Mouse (Mus musculus): ENCODE data around the gene Mrm1. TPM values are rescaled to one million over a fixed set of nuclear protein-coding genes. Genes with fewer than 3 reads are reported as not detected.
A peak's percentile ranks its signal among the peaks of the same experiment; 100 is the strongest.

The Mrm1 gene
- polyA plus RNA-seq (2015; fragmentation: Nextera tagmentation; extraction: Ambion mirVana), result 12.1 and 13.2 TPM in 2 replicates

GRCm38 (mm10) chr11:84818961-84819692 is at the start of gene Mrm1:
Mrm1 (minus strand) TSS chr11:84819515.
- Histone ChIP-seq H3K9ac (ENCODE audit: low read length) (peak within 1 kb of the TSS; percentile 80), H3K4me1 (ENCODE audit: control insufficient read depth, insufficient read depth, low read length) (peaks cover 16% of the 10 kb centered on the region), H3K27ac (ENCODE audit: low read length) (peak within 1 kb of the TSS; percentile 84), H3K36me3 (ENCODE audit: control insufficient read depth, insufficient read depth, low read length) (no peaks in the 10 kb centered on the region), H3K27me3 (ENCODE audit: control insufficient read depth, insufficient read depth, low read length) (no peaks in the 10 kb centered on the region), H3K4me2 (ENCODE audit: low read depth, low read length) (peak within 1 kb of the TSS; percentile 87), H3K9me3 (replicated peaks; ENCODE audit: control insufficient read depth, low read length) (no peaks in the 10 kb centered on the region), H3K4me3 (replicated peaks; ENCODE audit: low read length) (peak within 1 kb of the TSS; percentile 64)
- ATAC-seq (ENCODE audit: insufficient read depth, low FRiP score), result peak; percentile 85
- under 1% methylated on average over 55 of the region's 55 CpGs for WGBS

DNA sequence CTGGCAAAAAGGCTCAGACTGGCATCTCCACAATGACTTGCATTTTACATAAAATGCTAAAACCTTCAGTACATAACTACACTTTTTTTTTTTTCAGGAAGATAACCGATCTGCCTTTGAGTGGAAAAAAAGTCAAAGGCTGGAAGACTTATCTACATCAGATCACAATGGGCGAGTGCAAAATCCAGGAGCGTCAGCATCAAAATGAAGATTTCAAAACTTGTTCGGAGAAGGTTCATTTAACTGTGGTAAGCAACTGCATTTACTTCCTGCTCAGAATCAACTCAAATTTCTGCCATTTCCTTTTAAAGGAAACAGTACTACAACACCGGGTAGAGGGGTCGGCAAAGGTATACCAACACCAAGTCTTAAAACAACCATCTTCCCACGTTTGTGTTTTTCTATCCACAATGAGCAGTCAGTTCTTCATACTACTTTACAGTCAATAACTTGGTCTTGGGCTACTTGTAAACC is 49.5 kb upstream of the Mrm1 start:
- peaks cover 19% of the 10 kb centered on the region; the same call in 1 of the 2 replicates for H3K4me1 ChIP-seq (ENCODE audit: control insufficient read depth, insufficient read depth, low read length)
- WGBS, result 9% methylated on average over 7 of the region's 7 CpGs
- H3K9me3 ChIP-seq (replicated peaks; ENCODE audit: control insufficient read depth, low read length), result no peaks in the 10 kb centered on the region
- H3K27me3 ChIP-seq (ENCODE audit: control insufficient read depth, insufficient read depth, low read length), result no peaks in the 10 kb centered on the region
- H3K4me3 ChIP-seq (replicated peaks; ENCODE audit: low read length), result peak overlapping the region; percentile 97
- H3K9ac ChIP-seq (ENCODE audit: low read length), result peak overlapping the region; percentile 96
- H3K27ac ChIP-seq (ENCODE audit: low read length), result peak overlapping the region; percentile 100
- 0 out of 2 replicates have a peak, but pooled peaks cover 4% of the 10 kb centered on the region for H3K36me3 ChIP-seq (ENCODE audit: control insufficient read depth, insufficient read depth, low read length)
- H3K4me2 ChIP-seq (ENCODE audit: low read depth, low read length), result peak overlapping the region; percentile 90
- ATAC-seq (ENCODE audit: insufficient read depth, low FRiP score), result no peak

DNA sequence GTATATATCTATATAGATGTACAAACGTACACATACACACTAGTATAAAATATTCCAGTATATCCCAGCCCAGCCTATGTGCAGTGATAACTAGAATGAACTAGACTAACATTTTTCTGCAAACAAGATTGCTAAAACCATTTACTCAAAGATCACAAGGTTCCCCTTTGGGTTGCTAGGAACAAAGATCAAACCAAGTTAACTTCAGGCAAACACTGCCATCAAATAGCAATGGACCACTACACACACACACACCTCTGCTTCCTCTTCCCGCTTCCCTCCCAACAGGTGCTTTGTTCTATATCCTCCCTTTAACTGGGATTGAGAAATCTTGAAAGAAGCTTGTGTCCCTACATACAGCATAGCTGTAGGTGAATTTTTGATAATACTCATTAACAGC is 48.3 kb upstream of the Mrm1 start:
- Histone ChIP-seq H3K4me2 (ENCODE audit: low read depth, low read length) (peak overlapping the region; percentile 12), H3K36me3 (ENCODE audit: control insufficient read depth, insufficient read depth, low read length) (0 out of 2 replicates have a peak, but pooled peaks cover 4% of the 10 kb centered on the region), H3K4me1 (ENCODE audit: control insufficient read depth, insufficient read depth, low read length) (peaks cover 19% of the 10 kb centered on the region; the same call in 1 of the 2 replicates), H3K9me3 (replicated peaks; ENCODE audit: control insufficient read depth, low read length) (no peaks in the 10 kb centered on the region), H3K4me3 (replicated peaks; ENCODE audit: low read length) (no peak overlapping the region), H3K9ac (ENCODE audit: low read length) (no peak overlapping the region), H3K27me3 (ENCODE audit: control insufficient read depth, insufficient read depth, low read length) (no peaks in the 10 kb centered on the region), H3K27ac (ENCODE audit: low read length) (no peak overlapping the region)
- ATAC-seq (ENCODE audit: insufficient read depth, low FRiP score), result no peak
- 74% methylated on average over 2 of the region's 2 CpGs for WGBS

DNA sequence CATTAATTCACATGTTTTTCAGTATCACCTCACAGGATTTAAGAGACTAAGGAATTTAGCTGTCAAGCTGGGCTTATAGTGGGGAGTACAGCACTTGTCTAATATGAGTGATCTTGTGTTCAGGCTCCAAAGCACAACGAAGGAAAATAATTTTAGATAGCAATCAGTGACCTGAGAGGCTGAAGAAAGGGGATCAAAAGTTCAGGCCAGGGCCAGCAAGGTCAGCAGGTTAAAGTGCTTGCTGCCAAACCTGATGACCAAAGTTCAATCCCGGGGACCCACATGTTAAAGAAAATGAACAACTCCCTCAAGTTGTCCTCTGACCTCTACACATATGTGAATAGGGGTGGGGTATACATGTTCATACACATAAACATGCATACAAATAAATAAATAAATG is 46.0 kb upstream of the Mrm1 start:
- H3K36me3 ChIP-seq (ENCODE audit: control insufficient read depth, insufficient read depth, low read length), result peaks cover 9% of the 10 kb centered on the region; the same call in 1 of the 2 replicates
- no peak for ATAC-seq (ENCODE audit: insufficient read depth, low FRiP score)
- no peak overlapping the region for H3K4me3 ChIP-seq (replicated peaks; ENCODE audit: low read length)
- no peak overlapping the region for H3K27ac ChIP-seq (ENCODE audit: low read length)
- H3K9ac ChIP-seq (ENCODE audit: low read length), result no peak overlapping the region
- 53% methylated on average over 2 of the region's 2 CpGs for WGBS
- H3K27me3 ChIP-seq (ENCODE audit: control insufficient read depth, insufficient read depth, low read length), result no peaks in the 10 kb centered on the region
- peaks cover 16% of the 10 kb centered on the region; the same call in 1 of the 2 replicates for H3K4me1 ChIP-seq (ENCODE audit: control insufficient read depth, insufficient read depth, low read length)
- no peaks in the 10 kb centered on the region for H3K9me3 ChIP-seq (replicated peaks; ENCODE audit: control insufficient read depth, low read length)
- H3K4me2 ChIP-seq (ENCODE audit: low read depth, low read length), result no peak overlapping the region

- WGBS, result 92% methylated on average over 6 of the region's 6 CpGs
These were observed 36.0 kb upstream of the Mrm1 start for GRCm38 (mm10) chr11:84855285-84855684.

GRCm38 (mm10) chr11:84847475-84848090 is 28.3 kb upstream of the Mrm1 start:
- 82% methylated on average over 7 of the region's 7 CpGs for WGBS
- Histone ChIP-seq H3K36me3 (ENCODE audit: control insufficient read depth, insufficient read depth, low read length) (peaks cover 26% of the 10 kb centered on the region), H3K4me1 (ENCODE audit: control insufficient read depth, insufficient read depth, low read length) (no peaks in the 10 kb centered on the region), H3K4me2 (ENCODE audit: low read depth, low read length) (no peak overlapping the region), H3K9ac (ENCODE audit: low read length) (no peak overlapping the region), H3K9me3 (replicated peaks; ENCODE audit: control insufficient read depth, low read length) (no peaks in the 10 kb centered on the region), H3K4me3 (replicated peaks; ENCODE audit: low read length) (no peak overlapping the region), H3K27ac (ENCODE audit: low read length) (no peak overlapping the region), H3K27me3 (ENCODE audit: control insufficient read depth, insufficient read depth, low read length) (no peaks in the 10 kb centered on the region)
- no peak for ATAC-seq (ENCODE audit: insufficient read depth, low FRiP score)

More at GRCm38 (mm10) chr11:84855285-84855684, 36.0 kb upstream of the Mrm1 start:
- no peak for ATAC-seq (ENCODE audit: insufficient read depth, low FRiP score)
- Histone ChIP-seq H3K4me3 (replicated peaks; ENCODE audit: low read length) (no peak overlapping the region), H3K4me1 (ENCODE audit: control insufficient read depth, insufficient read depth, low read length) (no peaks in the 10 kb centered on the region), H3K9ac (ENCODE audit: low read length) (no peak overlapping the region), H3K9me3 (replicated peaks; ENCODE audit: control insufficient read depth, low read length) (no peaks in the 10 kb centered on the region), H3K27ac (ENCODE audit: low read length) (no peak overlapping the region), H3K36me3 (ENCODE audit: control insufficient read depth, insufficient read depth, low read length) (peaks cover 9% of the 10 kb centered on the region; the same call in 1 of the 2 replicates), H3K4me2 (ENCODE audit: low read depth, low read length) (no peak overlapping the region), H3K27me3 (ENCODE audit: control insufficient read depth, insufficient read depth, low read length) (no peaks in the 10 kb centered on the region)

DNA sequence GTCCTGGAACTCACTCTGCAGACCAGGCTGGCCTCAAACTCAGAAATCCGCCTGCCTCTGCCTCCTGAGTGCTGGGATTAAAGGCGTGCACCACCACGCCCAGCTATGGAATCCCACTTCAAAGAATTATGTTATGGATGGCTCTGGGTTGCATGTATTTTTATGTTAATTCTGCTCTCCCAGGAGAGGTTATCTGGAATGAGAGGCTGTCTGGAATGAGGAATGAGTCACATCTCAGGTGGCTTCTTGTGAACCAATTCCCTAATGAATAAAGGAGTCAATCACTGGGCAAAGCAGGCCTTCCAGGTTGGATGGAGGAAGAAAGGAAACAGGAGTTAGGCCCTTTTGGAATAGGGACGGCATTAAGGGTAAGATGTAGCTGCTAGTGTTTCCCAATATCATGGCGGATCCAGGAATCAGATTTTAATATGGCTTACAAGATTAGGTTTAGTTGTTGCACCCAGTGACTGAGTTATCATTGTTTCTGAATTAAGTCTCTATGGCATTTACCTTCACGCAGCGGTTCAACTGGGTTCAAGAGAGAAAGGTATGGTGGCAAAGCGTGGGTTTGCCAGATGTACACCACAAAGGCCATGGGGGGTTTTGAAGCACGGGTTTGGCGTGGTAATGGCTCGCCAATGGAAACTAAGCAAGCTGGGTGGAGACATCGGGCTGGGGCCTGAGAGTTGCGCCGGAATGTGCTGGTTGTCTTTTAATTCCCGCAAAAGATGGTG is 27.6 kb upstream of the Mrm1 start:
- no peak overlapping the region for H3K9ac ChIP-seq (ENCODE audit: low read length)
- H3K9me3 ChIP-seq (replicated peaks; ENCODE audit: control insufficient read depth, low read length), result no peaks in the 10 kb centered on the region

DNA sequence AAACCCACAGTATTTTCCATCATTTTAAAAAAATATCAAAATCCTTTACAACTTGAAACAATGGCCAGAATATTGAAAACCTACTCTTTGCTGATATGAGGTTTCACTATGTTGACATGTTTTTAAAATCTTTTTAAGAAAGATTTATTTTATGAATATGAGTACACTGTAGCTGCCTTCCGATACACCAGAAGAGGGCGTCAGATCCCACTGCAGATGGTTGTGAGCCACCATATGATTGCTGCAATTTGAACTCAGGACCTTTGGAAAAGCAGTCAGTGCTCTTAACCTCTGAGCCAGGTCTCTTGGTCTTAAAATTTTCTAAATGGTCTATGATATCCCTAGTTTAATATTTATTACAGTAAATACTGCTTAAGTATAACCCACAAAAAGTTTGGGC is 20.0 kb upstream of the Mrm1 start:
- ATAC-seq (ENCODE audit: insufficient read depth, low FRiP score), result no peak
- Histone ChIP-seq H3K4me3 (replicated peaks; ENCODE audit: low read length) (no peak overlapping the region), H3K4me2 (ENCODE audit: low read depth, low read length) (no peak overlapping the region), H3K9ac (ENCODE audit: low read length) (no peak overlapping the region), H3K36me3 (ENCODE audit: control insufficient read depth, insufficient read depth, low read length) (peaks cover 32% of the 10 kb centered on the region; the same call in 1 of the 2 replicates), H3K27me3 (ENCODE audit: control insufficient read depth, insufficient read depth, low read length) (no peaks in the 10 kb centered on the region), H3K27ac (ENCODE audit: low read length) (no peak overlapping the region), H3K4me1 (ENCODE audit: control insufficient read depth, insufficient read depth, low read length) (no peaks in the 10 kb centered on the region), H3K9me3 (replicated peaks; ENCODE audit: control insufficient read depth, low read length) (no peaks in the 10 kb centered on the region)
- WGBS, result 86% methylated on average over 2 of the region's 2 CpGs

More for the DNA sequence above, 27.6 kb upstream of the Mrm1 start:
- no peaks in the 10 kb centered on the region for H3K27me3 ChIP-seq (ENCODE audit: control insufficient read depth, insufficient read depth, low read length)
- H3K4me1 ChIP-seq (ENCODE audit: control insufficient read depth, insufficient read depth, low read length), result no peaks in the 10 kb centered on the region
- no peak overlapping the region for H3K4me2 ChIP-seq (ENCODE audit: low read depth, low read length)
- no peak overlapping the region for H3K27ac ChIP-seq (ENCODE audit: low read length)
- H3K36me3 ChIP-seq (ENCODE audit: control insufficient read depth, insufficient read depth, low read length), result peaks cover 21% of the 10 kb centered on the region
- H3K4me3 ChIP-seq (replicated peaks; ENCODE audit: low read length), result no peak overlapping the region
- no peak for ATAC-seq (ENCODE audit: insufficient read depth, low FRiP score)
- 96% methylated on average over 15 of the region's 15 CpGs for WGBS

All from stomach, embryonic 16.5 days (tissue).